Mouse (Mus musculus) MEL (cell line): Measurements from ENCODE around the gene Rsl1d1. TPM values are rescaled to one million over a fixed set of nuclear protein-coding genes. Genes with fewer than 3 reads are reported as not detected.

Source experiments
- DNase-seq: peaks from one replicate; pipeline ENCODE4 v3.0.0; 2011; ENCODE audit warnings: low read depth, low spot score
- H3K27ac ChIP-seq: 2 replicates; pipeline ENCODE4 v1.5.1; 2012; ENCODE audit warnings: low read depth, mild to moderate bottlenecking, control low read depth, low read length, moderate library complexity; ENCODE audit not compliant: control insufficient read depth
- H3K27me3 ChIP-seq, 2 experiments: fragments of 150-350 bp in 1 of 2; sonication (generic) in 1 of 2; 2 replicates each; pipeline ENCODE4 v1.6.1; 2012; ENCODE audit warnings: low read length in 2 of 2, mild to moderate bottlenecking in 2 of 2, improper control_type of control experiment in 1 of 2, moderate library complexity in 1 of 2; ENCODE audit not compliant: insufficient read depth in 2 of 2, control insufficient read depth in 1 of 2
- H3K36me3 ChIP-seq, 2 experiments: 2 replicates each; pipeline ENCODE4 v1.6.1; 2012 to 2014; ENCODE audit warnings: low read length in 2 of 2, improper control_type of control experiment in 1 of 2, inconsistent platforms in 1 of 2, mild to moderate bottlenecking in 1 of 2; ENCODE audit not compliant: insufficient read depth in 2 of 2, control insufficient read depth in 1 of 2
- H3K4me1 ChIP-seq, 2 experiments: fragments of 150-350 bp in 1 of 2; sonication (generic) in 1 of 2; 2 replicates each; pipeline ENCODE4 v1.6.1; 2012; ENCODE audit warnings: low read length in 2 of 2, improper control_type of control experiment in 1 of 2, mild to moderate bottlenecking in 1 of 2; ENCODE audit not compliant: insufficient read depth in 2 of 2, control insufficient read depth in 1 of 2
- H3K4me3 ChIP-seq, 2 experiments: fragments of 150-350 bp in 1 of 2; sonication (generic) in 1 of 2; 2 replicates each; pipeline ENCODE4 v1.5.1; 2012; ENCODE audit warnings: low read depth in 2 of 2, low read length in 2 of 2, mild to moderate bottlenecking in 2 of 2, moderate library complexity in 2 of 2, control low read depth in 1 of 2, improper control_type of control experiment in 1 of 2; ENCODE audit not compliant: control insufficient read depth in 1 of 2, insufficient read depth in 1 of 2
- H3K79me2 ChIP-seq: 2 replicates; pipeline ENCODE4 v1.6.1; 2012; ENCODE audit warnings: mild to moderate bottlenecking, low read length, moderate library complexity; ENCODE audit not compliant: control insufficient read depth, poor library complexity, insufficient read depth
- H3K9ac ChIP-seq: 2 replicates; pipeline ENCODE4 v1.6.1; 2012; ENCODE audit warnings: low read depth, mild to moderate bottlenecking, control low read depth, low read length, moderate library complexity; ENCODE audit not compliant: control insufficient read depth, poor library complexity, severe bottlenecking
- H3K9me3 ChIP-seq: fragments of 150-350 bp; sonication (generic); replicated peaks from 2 replicates; pipeline ENCODE4 v1.6.1; 2012; ENCODE audit warnings: mild to moderate bottlenecking, low read length, improper control_type of control experiment, moderate library complexity; ENCODE audit not compliant: insufficient read depth
- CHD1 ChIP-seq: IDR thresholded peaks from 2 replicates; pipeline ENCODE4 v1.6.1; 2012; ENCODE audit warnings: low read depth, mild to moderate bottlenecking, inconsistent platforms, low read length, improper control_type of control experiment
- CHD2 ChIP-seq: IDR thresholded peaks from 2 replicates; pipeline ENCODE4 v1.6.1; 2011; ENCODE audit warnings: low read length, improper control_type of control experiment
- CTCF ChIP-seq, 3 experiments: IDR thresholded peaks in 2 of 3; conservative IDR thresholded peaks in 1 of 3; 2 replicates each; pipeline ENCODE4 v1.5.1; 2011 to 2012; ENCODE audit warnings: low read length in 3 of 3, low read depth in 2 of 3, mild to moderate bottlenecking in 2 of 3, improper control_type of control experiment in 1 of 3, inconsistent platforms in 1 of 3, mixed read lengths in 1 of 3, moderate library complexity in 1 of 3; ENCODE audit not compliant: control insufficient read depth in 1 of 3, insufficient read depth in 1 of 3, poor library complexity in 1 of 3, severe bottlenecking in 1 of 3
- E2F4 ChIP-seq: IDR thresholded peaks from 2 replicates; pipeline ENCODE4 v1.6.1; 2011; ENCODE audit warnings: low read depth, low read length, improper control_type of control experiment, borderline replicate concordance
- ELF1 ChIP-seq: IDR thresholded peaks from 2 replicates; pipeline ENCODE4 v1.6.1; 2014; ENCODE audit warnings: low read depth, mild to moderate bottlenecking, inconsistent platforms, low read length, improper control_type of control experiment, moderate library complexity
- ETS1 ChIP-seq: IDR thresholded peaks from 2 replicates; pipeline ENCODE4 v1.6.1; 2012; ENCODE audit warnings: low read depth, mild to moderate bottlenecking, inconsistent platforms, low read length, improper control_type of control experiment, moderate library complexity
- HCFC1 ChIP-seq: IDR thresholded peaks from 2 replicates; pipeline ENCODE4 v1.6.1; 2012; ENCODE audit warnings: low read depth, mild to moderate bottlenecking, inconsistent platforms, low read length, improper control_type of control experiment, moderate library complexity
- KAT2A ChIP-seq: conservative IDR thresholded peaks from 2 replicates; pipeline ENCODE4 v1.6.1; 2012; ENCODE audit warnings: low read depth, low read length, improper control_type of control experiment, inconsistent platforms
- MAX ChIP-seq: IDR thresholded peaks from 2 replicates; pipeline ENCODE4 v1.6.1; 2011; ENCODE audit warnings: low read length, improper control_type of control experiment
- MAZ ChIP-seq: IDR thresholded peaks from 2 replicates; pipeline ENCODE4 v1.6.1; 2012; ENCODE audit warnings: low read depth, mild to moderate bottlenecking, inconsistent platforms, low read length, improper control_type of control experiment
- MEF2A ChIP-seq: IDR thresholded peaks from 2 replicates; pipeline ENCODE4 v1.6.1; 2014; ENCODE audit warnings: low read depth, mild to moderate bottlenecking, inconsistent platforms, low read length, improper control_type of control experiment; ENCODE audit not compliant: poor library complexity, insufficient replicate concordance, severe bottlenecking; ENCODE audit errors: extremely low read depth
- MYB ChIP-seq: IDR thresholded peaks from 2 replicates; pipeline ENCODE4 v1.6.1; 2011; ENCODE audit warnings: mild to moderate bottlenecking, low read depth, low read length, improper control_type of control experiment
- MYC ChIP-seq: IDR thresholded peaks from 2 replicates; pipeline ENCODE4 v1.6.1; 2011; ENCODE audit warnings: low read depth, mild to moderate bottlenecking, low read length, improper control_type of control experiment, moderate library complexity
- NELFE ChIP-seq: IDR thresholded peaks from 2 replicates; pipeline ENCODE4 v1.6.1; 2011; ENCODE audit warnings: low read depth, low read length, improper control_type of control experiment
- POLR2A ChIP-seq, 2 experiments: IDR thresholded peaks; 2 replicates each; pipeline ENCODE4 v1.6.1; 2011 to 2012; ENCODE audit warnings: low read length in 2 of 2, mild to moderate bottlenecking in 2 of 2, control low read depth in 1 of 2, improper control_type of control experiment in 1 of 2, low read depth in 1 of 2, moderate library complexity in 1 of 2; ENCODE audit not compliant: control insufficient read depth in 1 of 2, insufficient read depth in 1 of 2, poor library complexity in 1 of 2
- RCOR1 ChIP-seq: IDR thresholded peaks from 2 replicates; pipeline ENCODE4 v1.6.1; 2012; ENCODE audit warnings: low read depth, mild to moderate bottlenecking, inconsistent platforms, low read length, improper control_type of control experiment
- SIN3A ChIP-seq: IDR thresholded peaks from 2 replicates; pipeline ENCODE4 v1.6.1; 2012; ENCODE audit warnings: low read length, improper control_type of control experiment, inconsistent platforms
- SMC3 ChIP-seq: IDR thresholded peaks from 2 replicates; pipeline ENCODE4 v1.6.1; 2011; ENCODE audit warnings: low read depth, low read length, improper control_type of control experiment
- TAL1 ChIP-seq: IDR thresholded peaks from 2 replicates; pipeline ENCODE4 v1.6.1; 2012; ENCODE audit warnings: mild to moderate bottlenecking, inconsistent platforms, low read length, moderate library complexity, mixed read lengths
- TBP ChIP-seq: IDR thresholded peaks from 2 replicates; pipeline ENCODE4 v1.8.0; 2011; ENCODE audit warnings: low read depth, low read length, improper control_type of control experiment
- TCF12 ChIP-seq: IDR thresholded peaks from 2 replicates; pipeline ENCODE4 v1.6.1; 2014; ENCODE audit warnings: low read depth, mild to moderate bottlenecking, inconsistent platforms, low read length, improper control_type of control experiment, moderate library complexity
- USF2 ChIP-seq, 2 experiments: IDR thresholded peaks; 2 replicates each; pipeline ENCODE4 v1.6.1; 2011 to 2012; ENCODE audit warnings: improper control_type of control experiment in 2 of 2, low read length in 2 of 2, borderline replicate concordance in 1 of 2, inconsistent platforms in 1 of 2, low read depth in 1 of 2, mild to moderate bottlenecking in 1 of 2; ENCODE audit not compliant: insufficient read depth in 1 of 2
- ZC3H11A ChIP-seq: IDR thresholded peaks from 2 replicates; pipeline ENCODE4 v1.6.1; 2012; ENCODE audit warnings: low read depth, mild to moderate bottlenecking, inconsistent platforms, low read length, improper control_type of control experiment
- ZMIZ1 ChIP-seq: IDR thresholded peaks from 2 replicates; pipeline ENCODE4 v1.6.1; 2012; ENCODE audit warnings: low read depth, mild to moderate bottlenecking, inconsistent platforms, low read length, improper control_type of control experiment, moderate library complexity
- ZNF384 ChIP-seq: IDR thresholded peaks from 2 replicates; pipeline ENCODE4 v1.6.1; 2012; ENCODE audit warnings: low read depth, mild to moderate bottlenecking, inconsistent platforms, low read length, improper control_type of control experiment
- polyA plus RNA-seq, 2 experiments: library from polyadenylated mRNA; stranded (reverse) in 1 of 2; unstranded in 1 of 2; fragments of >175 nt in 1 of 2; fragments of >200 nt in 1 of 2; gene quantifications; 2 replicates each; pipeline versions ENCODE4 v1.2.1 to v1.2.4; 2012; ENCODE audit warnings: low replicate concordance in 2 of 2, low read depth in 1 of 2; ENCODE audit not compliant: insufficient read length in 2 of 2, insufficient read depth in 1 of 2, missing spikeins in 1 of 2
- total RNA-seq: library from RNA; depleted of rRNA; stranded (reverse); fragments of 300-350 nt; gene quantifications from 2 replicates; pipeline ENCODE4 v1.2.3, GENCODE M21; 2012

Rsl1d1 gene
- total and polyA plus RNA-seq, 3 experiments = 228 to 1,181 (median 232) TPM

GRCm38 (mm10) chr16:11171679-11172078 is 31.5 kb downstream of the Rsl1d1 start:
- peaks cover 81% of the 10 kb centered on the region for H3K79me2 ChIP-seq
- peaks cover 0 to 3% of the 10 kb centered on the region in 2 experiments; a peak in 1 of 4 replicates for H3K4me1 ChIP-seq
- H3K27ac ChIP-seq = no peak overlapping the region
- no peaks in the 10 kb centered on the region for H3K9me3 ChIP-seq
- no peak overlapping the region for H3K9ac ChIP-seq
- no peaks in the 10 kb centered on the region for H3K27me3 ChIP-seq
- TF ChIP-seq TAL1 (no peak), CHD2 (no peak), ETS1 (no peak), POLR2A (IDR thresholded peaks at IDR 0.05; ENCODE audit: control insufficient read depth in 1 of 2, insufficient read depth in 1 of 2, low read depth in 1 of 2, low read length in 2 of 2, poor library complexity in 1 of 2) (no peak), MEF2A (no peak), MAZ (no peak), KAT2A (no peak), MYC (no peak), E2F4 (no peak), HCFC1 (no peak), CHD1 (no peak), ELF1 (no peak), MAX (no peak), CTCF (IDR thresholded peaks at IDR 0.05 in 2 of 3, conservative IDR thresholded peaks at IDR 0.05 in 1 of 3; ENCODE audit: control insufficient read depth in 1 of 3, insufficient read depth in 1 of 3, low read depth in 2 of 3, low read length in 3 of 3, poor library complexity in 1 of 3, severe bottlenecking in 1 of 3) (no peak), NELFE (no peak), TCF12 (no peak), MYB (no peak), SIN3A (no peak), ZC3H11A (no peak), TBP (no peak)
- no peak for DNase-seq
- peaks cover 0 to 4% of the 10 kb centered on the region in 2 experiments; a peak in 3 of 4 replicates for H3K36me3 ChIP-seq
- H3K4me3 ChIP-seq = no peak overlapping the region

- Histone ChIP-seq H3K4me1 (no peaks in the 10 kb centered on the region; a peak in 1 of 4 replicates), H3K9ac (no peak overlapping the region), H3K27ac (no peak overlapping the region), H3K4me3 (no peak overlapping the region), H3K9me3 (no peaks in the 10 kb centered on the region), H3K79me2 (peaks cover 43% of the 10 kb centered on the region), H3K36me3 (peaks cover 0 to 5% of the 10 kb centered on the region in 2 experiments; a peak in 2 of 4 replicates), H3K27me3 (no peaks in the 10 kb centered on the region)
- TF ChIP-seq USF2 (IDR thresholded peaks at IDR 0.05; ENCODE audit: borderline replicate concordance in 1 of 2, insufficient read depth in 1 of 2, low read depth in 1 of 2, low read length in 2 of 2) (no peak), SMC3 (no peak), MAZ (no peak), ZNF384 (no peak), ZMIZ1 (no peak), RCOR1 (no peak)
- DNase-seq = no peak
Measured at GRCm38 (mm10) chr16:11166431-11166830, 36.7 kb downstream of the Rsl1d1 start.
